Mouse (Mus musculus) layer of hippocampus, adult 11-12 months (tissue): ENCODE results near the gene Mospd3.

Source experiments
- DNase-seq: peaks from one replicate; pipeline ENCODE4 v3.0.0; 2022; ENCODE audit warnings: low spot score

Mospd3 gene

DNA sequence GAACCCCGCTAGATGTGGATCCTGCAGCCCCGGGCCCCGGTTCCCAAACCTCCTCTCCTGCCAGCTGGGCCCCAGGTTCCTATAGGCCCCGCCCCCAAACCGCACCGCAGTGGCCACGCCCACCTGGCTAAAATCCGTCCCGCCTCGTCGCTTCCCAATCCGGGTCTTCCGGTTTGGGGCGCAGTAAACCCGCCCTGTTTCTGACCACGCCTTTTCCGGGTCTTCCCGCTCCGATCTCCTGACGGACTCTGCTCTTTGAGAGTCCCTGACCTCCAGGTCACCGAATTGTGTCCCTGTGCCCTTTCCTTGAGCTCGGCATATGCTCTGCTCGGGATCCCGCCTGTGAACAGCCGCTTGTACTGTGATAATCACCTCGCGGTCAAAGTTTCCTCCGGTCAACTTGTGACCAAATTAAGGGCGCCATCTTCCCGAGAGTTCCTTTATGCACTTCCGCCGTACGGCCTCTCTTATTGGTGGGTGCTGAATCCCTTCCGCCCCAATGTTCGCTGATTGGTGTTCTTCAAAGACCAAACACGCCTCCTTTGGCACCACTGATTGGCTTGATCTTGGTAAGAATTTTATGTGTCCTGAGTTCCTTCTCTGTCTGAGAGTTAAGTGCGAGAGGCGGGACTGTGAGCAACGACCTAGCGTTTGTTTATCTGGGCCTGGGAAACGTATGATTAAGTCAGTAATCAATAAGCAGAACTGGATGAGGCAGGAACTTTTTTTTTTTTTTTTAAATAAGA, at the start of gene Mospd3:
Mospd3 (minus strand) TSS at position 440 of the 746 bp plus-strand sequence.
- DNase-seq, result peak; percentile 96

DNA sequence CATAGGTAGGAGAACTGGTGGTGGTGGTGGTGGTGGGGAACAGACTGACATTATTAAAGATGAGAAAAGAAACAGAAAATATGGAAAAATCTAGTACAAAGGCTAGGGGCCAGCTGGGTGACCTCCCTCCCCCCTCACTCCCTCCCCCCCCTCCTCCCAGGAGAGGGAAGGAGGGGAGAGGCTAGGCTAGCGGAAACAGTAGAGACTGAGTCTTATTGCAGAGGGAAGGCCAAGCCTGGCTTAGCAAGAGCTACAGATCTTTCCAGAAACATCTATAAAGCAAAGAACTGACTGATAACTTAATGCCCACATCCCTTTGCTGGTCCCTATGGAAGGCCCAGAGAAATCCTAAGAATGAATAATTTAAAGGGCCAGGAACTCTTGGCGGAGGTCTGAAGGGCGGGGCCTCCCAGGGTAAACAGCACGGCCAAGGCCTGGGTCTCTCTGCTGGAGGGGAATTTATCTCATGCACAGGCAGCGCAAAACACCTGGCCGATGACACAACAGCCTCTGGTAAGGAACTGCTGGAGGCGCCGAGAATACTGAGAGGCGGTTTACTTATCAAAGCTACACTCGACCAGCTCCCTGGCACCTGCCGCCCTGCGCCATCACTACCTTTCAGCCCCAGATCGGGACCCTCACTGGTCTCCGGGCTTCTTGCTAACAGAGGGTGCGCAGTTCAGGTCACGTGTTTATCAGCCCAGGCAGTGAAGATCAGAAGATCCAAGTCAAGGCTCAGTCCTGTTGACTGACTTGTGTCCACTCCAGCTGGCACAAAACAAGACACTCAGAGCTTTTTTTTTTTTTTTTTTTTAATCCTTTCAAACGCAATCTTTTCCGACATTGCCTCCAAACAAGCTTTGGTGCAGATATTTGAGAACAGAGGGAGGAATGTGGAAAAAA, 49.1 kb upstream of the Mospd3 start:
- DNase-seq, result no peak

DNA sequence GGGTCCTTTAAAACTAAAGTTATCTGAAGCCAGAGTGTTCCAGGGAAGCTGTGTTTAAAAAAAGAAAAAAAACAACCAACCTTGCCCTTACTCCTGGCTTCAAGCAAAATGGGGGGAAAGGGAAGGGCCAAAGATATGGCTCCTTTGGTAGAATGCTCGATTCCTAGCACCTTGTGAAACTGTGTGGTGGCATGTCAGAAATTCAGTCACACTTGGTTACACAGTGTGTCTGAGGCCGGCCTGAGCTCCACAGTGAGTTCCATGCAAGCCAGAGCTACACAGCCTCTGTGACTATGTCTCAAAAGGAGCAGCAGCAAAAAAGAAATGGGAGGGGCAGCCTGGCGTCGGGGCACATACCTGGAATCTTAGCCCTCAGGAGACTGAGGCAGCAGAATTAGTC, 48.4 kb upstream of the Mospd3 start:
- DNase-seq, result no peak

GRCm38 (mm10) chr5:137647827-137648601, 47.2 kb upstream of the Mospd3 start:
- no peak for DNase-seq

- no peak for DNase-seq
Measured at GRCm38 (mm10) chr5:137645652-137646091, 44.8 kb upstream of the Mospd3 start, which contains the start of gene Irs3. Gene Irs3, minus strand, starts transcription at chr5:137645714.

GRCm38 (mm10) chr5:137645091-137645651, 44.3 kb upstream of the Mospd3 start:
- no peak for DNase-seq

DNA sequence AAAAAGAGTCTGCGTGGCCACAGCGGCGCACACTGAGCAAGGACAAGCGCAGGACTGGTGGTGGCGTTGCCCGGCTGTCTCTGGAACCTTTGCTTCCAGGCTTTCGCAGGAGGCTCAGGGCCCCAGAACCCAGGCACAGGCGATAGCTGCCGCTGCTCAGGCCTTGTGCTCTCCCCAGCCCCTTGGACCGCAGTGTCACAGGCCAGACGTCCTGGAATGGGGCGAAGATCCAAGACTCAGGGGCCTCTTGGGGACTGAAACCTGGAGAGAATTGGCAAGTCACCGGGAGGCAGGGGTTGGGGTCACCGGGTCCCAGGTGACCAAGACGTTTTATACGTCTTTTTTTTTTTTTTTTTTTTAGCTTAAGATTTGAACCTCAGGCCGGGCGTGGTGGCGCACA, 43.6 kb upstream of the Mospd3 start:
- DNase-seq, result no peak

GRCm38 (mm10) chr5:137642886-137643285, 42.0 kb upstream of the Mospd3 start:
- no peak for DNase-seq

- no peak for DNase-seq
Measured at GRCm38 (mm10) chr5:137641054-137641453, 40.2 kb upstream of the Mospd3 start, which contains the start of gene Sap25. Gene Sap25, plus strand, starts transcription at chr5:137641334.

- DNase-seq, result no peak
Measured at GRCm38 (mm10) chr5:137639472-137639871, 38.6 kb upstream of the Mospd3 start.

- no peak for DNase-seq
Measured at GRCm38 (mm10) chr5:137633397-137634084, 32.7 kb upstream of the Mospd3 start.

DNA sequence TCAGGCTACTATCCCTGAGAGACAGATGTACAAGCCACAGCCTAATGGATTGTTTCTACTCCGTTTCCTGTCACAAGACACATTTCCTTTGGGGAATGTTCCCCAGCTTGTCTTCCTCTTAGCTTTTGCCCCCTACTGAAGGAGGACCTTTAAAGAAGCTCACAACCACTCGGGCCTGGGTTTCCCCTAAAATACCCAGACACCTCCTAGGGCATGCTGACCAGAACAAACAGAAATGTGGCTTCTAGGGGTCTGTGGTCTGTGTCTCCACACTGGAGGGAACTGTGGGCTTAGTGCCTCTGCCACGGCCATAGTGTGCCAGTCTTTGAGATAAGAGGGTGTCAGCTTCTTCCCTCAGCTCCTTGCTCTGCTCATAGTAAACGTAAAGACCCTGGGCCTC, 30.7 kb upstream of the Mospd3 start:
- no peak for DNase-seq

DNA sequence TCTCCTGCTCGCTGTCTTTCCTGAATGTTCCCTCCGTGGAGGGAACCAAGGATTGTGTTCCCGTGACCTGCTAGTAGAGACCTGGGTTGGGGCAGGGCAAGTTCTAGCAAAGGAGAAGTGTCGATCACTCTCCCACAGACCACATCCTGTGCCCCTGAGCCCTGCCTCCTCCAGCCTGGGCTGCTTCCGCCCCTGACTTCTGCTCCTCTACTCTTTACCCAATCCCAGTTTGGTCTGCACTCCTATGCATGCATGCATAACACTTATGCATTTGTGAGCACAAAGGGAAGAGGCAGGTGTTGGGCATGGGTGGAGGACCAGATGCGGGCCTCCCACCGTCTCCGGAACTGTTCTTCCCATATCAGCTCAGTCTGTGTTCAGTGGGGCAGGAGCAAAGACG, 30.3 kb upstream of the Mospd3 start:
- peak; percentile 47 for DNase-seq

DNA sequence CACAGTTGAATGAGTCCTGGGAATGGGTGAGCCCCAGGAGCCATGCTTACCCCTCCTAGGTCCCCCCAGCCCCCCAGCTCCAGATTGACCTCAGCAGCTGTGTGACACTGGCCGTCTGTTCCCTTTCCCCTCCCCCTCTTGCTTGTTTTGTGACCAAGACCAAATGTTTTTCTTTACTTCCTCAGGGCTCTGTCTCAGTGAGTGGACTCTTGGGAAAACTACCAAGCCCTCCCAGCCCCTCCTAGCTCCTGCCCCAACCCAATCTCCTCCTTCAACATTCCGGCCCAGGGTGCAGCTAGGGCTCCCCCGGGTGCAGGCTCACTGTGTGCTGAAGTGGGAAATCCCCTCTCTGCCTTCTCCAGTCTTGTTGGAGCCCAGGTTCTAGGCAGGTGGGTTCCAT, 29.7 kb upstream of the Mospd3 start:
- no peak for DNase-seq

- no peak for DNase-seq
Measured at GRCm38 (mm10) chr5:137629906-137630545, 29.2 kb upstream of the Mospd3 start.

DNA sequence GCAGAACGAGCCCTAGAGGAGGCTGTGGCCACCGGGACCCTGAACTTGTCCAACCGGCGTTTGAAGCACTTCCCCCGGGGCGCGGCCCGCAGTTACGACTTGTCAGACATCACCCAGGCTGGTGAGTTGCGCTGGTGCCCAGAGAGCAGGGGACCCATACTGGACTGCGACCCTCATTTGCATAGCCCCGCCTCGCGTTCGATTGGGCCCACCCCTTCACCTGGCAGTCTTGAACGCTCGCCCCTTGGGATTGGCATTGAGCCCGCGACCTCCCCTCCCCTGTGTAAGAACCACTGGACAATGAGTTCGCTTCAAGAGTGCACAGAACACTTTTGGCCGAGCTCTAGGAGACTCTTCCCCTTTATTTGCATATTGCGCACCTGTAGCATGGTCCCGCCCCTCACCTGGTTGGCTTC, 28.5 kb upstream of the Mospd3 start:
- DNase-seq, result no peak

GRCm38 (mm10) chr5:137628498-137629305, 27.8 kb upstream of the Mospd3 start, which contains the start of the genes Fbxo24, Lrch4 and Gm20605:
Gene Fbxo24, minus strand, starts transcription at chr5:137629002.
Gene Lrch4, plus strand, starts transcription at chr5:137629121.
Gene Gm20605, plus strand, starts transcription at chr5:137629175.
- DNase-seq, result peak; percentile 100

GRCm38 (mm10) chr5:137627991-137628390, 27.1 kb upstream of the Mospd3 start:
- no peak for DNase-seq

DNA sequence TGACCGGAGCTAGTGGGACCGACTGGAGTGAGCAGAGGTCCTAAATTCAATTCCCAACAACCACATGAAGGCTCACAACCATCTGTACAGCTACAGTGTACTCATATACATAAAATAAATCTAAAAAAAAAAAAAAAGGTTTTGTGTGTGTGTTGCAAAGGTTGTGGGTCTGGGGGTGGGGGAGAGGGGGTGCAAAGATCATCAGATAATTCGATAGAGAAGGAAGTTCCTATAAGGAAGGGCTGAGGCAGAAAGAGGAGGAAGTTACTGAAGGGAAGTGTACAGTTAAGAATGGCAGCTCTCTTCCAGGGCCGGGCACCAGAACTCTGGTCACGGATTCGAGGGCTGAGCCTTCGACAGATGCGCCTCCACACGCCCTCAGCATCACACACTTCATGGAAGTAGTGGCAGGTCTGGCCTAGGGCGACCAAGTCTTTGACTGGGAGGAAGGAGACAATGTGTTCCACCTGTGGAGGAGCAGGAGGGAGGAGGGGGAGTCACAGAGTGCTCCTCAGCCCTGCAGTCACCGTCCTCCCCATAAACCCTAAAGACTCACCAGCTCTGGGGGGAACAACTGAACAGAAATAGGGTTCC, 23.2 kb upstream of the Mospd3 start:
- no peak for DNase-seq
